Mouse (Mus musculus) heart, adult 2 months (tissue): ENCODE measurements at regions not wholly inside any gene's neighbourhood (a gene's known extent, or its start where the extent isn't known, plus 50 kb on each side); places are given as distances from the start of the nearest gene placed in this dataset.

Source experiments
- CTCF ChIP-seq: fragments of 200-600 bp; IDR thresholded peaks from 2 replicates; pipeline ENCODE4 v1.8.1; 2022; ENCODE audit warnings: antibody characterized with exemption, mild to moderate bottlenecking, moderate library complexity
- POLR2A ChIP-seq: fragments of 200-500 bp; IDR thresholded peaks from 2 replicates; pipeline ENCODE4 v1.6.1; 2011; ENCODE audit warnings: mild to moderate bottlenecking, low read depth, low read length, control low read depth; ENCODE audit not compliant: insufficient read depth

DNA sequence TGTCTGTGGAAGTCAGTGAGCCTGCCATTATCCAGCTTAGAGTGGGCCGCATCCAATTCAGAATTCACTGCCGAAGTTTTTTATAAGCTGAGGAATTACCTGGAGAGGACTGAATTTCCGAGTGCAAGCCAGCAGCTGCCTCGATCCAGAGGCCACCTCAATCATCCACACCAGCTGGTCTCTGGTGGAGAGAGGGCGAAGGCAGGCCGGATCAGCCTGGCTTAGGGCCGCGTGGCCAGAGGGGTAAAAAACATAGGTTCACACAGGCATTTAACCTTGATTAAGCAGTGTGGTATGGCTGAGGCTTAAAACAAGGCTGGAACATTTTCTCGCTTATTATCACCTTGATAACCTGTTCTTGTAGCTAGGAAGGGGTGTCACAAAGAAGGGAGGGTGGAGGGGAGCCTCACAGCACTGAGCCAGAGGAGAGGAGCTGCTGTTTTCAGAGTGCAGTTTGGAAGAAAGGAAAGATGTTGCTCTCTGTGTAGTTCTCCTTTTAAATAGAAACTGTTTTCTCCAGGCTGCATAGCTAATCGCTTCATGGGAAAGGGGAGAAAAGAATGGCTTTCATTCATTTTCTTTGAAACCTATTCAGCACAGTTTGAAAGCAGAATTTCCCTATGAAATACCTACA is 135.1 kb upstream of the Noct start:
- TF ChIP-seq CTCF (no peak), POLR2A (no peak)
